Mouse (Mus musculus): Measurements from ENCODE around the gene Ncam2.

GRCm38 (mm10) chr16:81175302-81175943 is 25.1 kb upstream of the Ncam2 start:
- TF ChIP-seq POLR2A (IDR thresholded peaks at IDR 0.05; ENCODE audit: insufficient read depth, low read length) = no peak
- TF ChIP-seq CTCF (IDR thresholded peaks at IDR 0.05; ENCODE audit: low read depth, low read length) = peak; percentile 25
- TF ChIP-seq EP300 (IDR thresholded peaks at IDR 0.05; ENCODE audit: insufficient read depth, low read depth, low read length) = no peak
